Mouse (Mus musculus) ES-Bruce4 (cell line): ENCODE data around the gene Mgat5.

Experiments used
- CTCF ChIP-seq: IDR thresholded peaks from one replicate; pipeline ENCODE4 v1.8.1; 2011; ENCODE audit warnings: low read depth, low read length
- EP300 ChIP-seq: IDR thresholded peaks from 2 replicates; pipeline ENCODE4 v1.6.1; 2011; ENCODE audit warnings: low read depth, low read length; ENCODE audit not compliant: insufficient read depth
- POLR2A ChIP-seq: IDR thresholded peaks from one replicate; pipeline ENCODE4 v1.8.1; 2011; ENCODE audit warnings: low read length; ENCODE audit not compliant: insufficient read depth

GRCm38 (mm10) chr1:127512709-127513108 lies 307.9 kb downstream of the Mgat5 start:
- TF ChIP-seq CTCF (no peak), EP300 (no peak), POLR2A (no peak)
